Mouse (Mus musculus): ENCODE measurements around the gene Arhgap28.
A peak's percentile ranks its signal among the peaks of the same experiment; 100 is the strongest.

DNA sequence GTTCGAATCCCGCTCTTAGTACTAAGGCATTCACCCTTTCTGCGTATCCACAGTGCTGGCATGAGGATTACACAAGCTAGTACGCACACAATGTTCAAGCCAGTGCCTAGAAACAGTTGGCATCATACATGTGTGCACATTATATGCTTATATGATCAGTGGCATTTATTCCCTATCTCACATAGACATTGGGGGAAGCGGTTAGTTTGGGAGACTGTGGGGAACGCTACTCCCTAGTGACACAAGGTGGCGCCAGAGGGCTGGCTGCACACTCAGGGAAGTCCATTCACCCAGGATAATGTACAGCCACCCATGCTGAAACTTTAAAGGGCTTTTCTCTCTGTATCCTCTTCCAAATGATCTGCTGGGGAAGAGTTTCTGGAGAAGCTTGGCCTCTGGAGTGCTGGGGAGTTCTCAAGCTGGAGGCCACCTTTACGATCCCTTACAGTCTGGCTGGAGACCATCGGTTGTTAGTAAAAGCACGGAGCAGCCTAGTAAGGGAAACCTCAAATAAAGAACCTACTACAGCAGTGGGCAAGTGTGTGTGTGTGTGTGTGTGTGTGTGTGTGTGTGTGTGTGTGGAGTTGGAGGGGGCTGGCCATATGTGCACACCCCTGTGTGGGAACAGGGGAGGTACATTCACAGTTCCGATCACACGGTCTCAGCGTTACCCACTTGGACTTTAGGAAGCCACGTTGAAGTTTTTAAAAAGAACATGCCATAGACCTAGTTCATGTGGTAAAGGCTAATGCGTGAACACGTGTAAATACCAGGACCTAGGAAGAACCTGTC lies 142.0 kb downstream of the Arhgap28 start:
- TF ChIP-seq CTCF (IDR thresholded peaks at IDR 0.05; ENCODE audit: borderline replicate concordance, extremely low read depth, insufficient read depth, insufficient read length) = peak; percentile 97
- TF ChIP-seq POLR2A (IDR thresholded peaks at IDR 0.05; ENCODE audit: borderline replicate concordance, extremely low read depth, insufficient read depth, insufficient read length, poor library complexity, severe bottlenecking) = no peak
